Mouse (Mus musculus): ENCODE results near the gene Krt71. TPM values are rescaled to one million over a fixed set of nuclear protein-coding genes. Genes with fewer than 3 reads are reported as not detected.

Gene Krt71
- polyA plus RNA-seq, 3 experiments from 2014 or later, result not detected

Other genes with a start within 250 kb of the Krt71 start
- gene Gm49425, start 225.8 kb downstream of the Krt71 start, polyA plus RNA-seq (2017; shearing (Covaris generic)), result not detected
- not detected for gene Krt84, start 210.3 kb downstream of the Krt71 start, polyA plus RNA-seq (2017; shearing (Covaris generic))
- gene Krt82, start 192.4 kb downstream of the Krt71 start, polyA plus RNA-seq (2017; shearing (Covaris generic)), result not detected
- not detected for gene Krt90, start 180.2 kb downstream of the Krt71 start, polyA plus RNA-seq (2017; shearing (Covaris generic))
- gene Krt75, start 169.2 kb downstream of the Krt71 start, polyA plus RNA-seq (2017; shearing (Covaris generic)), result under 1 TPM in 1 of 3 experiments, not detected in 2; 0.11 TPM
- gene Gm5414, start 114.9 kb downstream of the Krt71 start, polyA plus RNA-seq (2017; shearing (Covaris generic)), result not detected
- not detected for gene Gm5478, start 95.7 kb downstream of the Krt71 start, polyA plus RNA-seq (2017; shearing (Covaris generic))
- under 1 TPM in 1 of 3 experiments, not detected in 2; 0.16 TPM for gene Krt6b, start 62.8 kb downstream of the Krt71 start, polyA plus RNA-seq (2017; shearing (Covaris generic))
- not detected for gene Krt6a, start 48.8 kb downstream of the Krt71 start, polyA plus RNA-seq (2017; shearing (Covaris generic))
- not detected for gene Krt5, start 30.2 kb downstream of the Krt71 start, polyA plus RNA-seq (2017; shearing (Covaris generic))
- gene Krt72, start 43.4 kb upstream of the Krt71 start, polyA plus RNA-seq (2017; shearing (Covaris generic)), result not detected
- not detected for gene Krt73, start 59.2 kb upstream of the Krt71 start, polyA plus RNA-seq (2017; shearing (Covaris generic))
- not detected for gene Krt2, start 75.1 kb upstream of the Krt71 start, polyA plus RNA-seq (2017; shearing (Covaris generic))
- not detected for gene Krt1, start 107.7 kb upstream of the Krt71 start, polyA plus RNA-seq (2017; shearing (Covaris generic))
- not detected for gene Krt77, start 126.6 kb upstream of the Krt71 start, polyA plus RNA-seq (2017; shearing (Covaris generic))
- not detected for gene Krt76, start 149.8 kb upstream of the Krt71 start, polyA plus RNA-seq (2017; shearing (Covaris generic))
- gene Krt4, start 181.6 kb upstream of the Krt71 start, polyA plus RNA-seq (2017; shearing (Covaris generic)), result not detected
- not detected for gene Krt79, start 197.2 kb upstream of the Krt71 start, polyA plus RNA-seq (2017; shearing (Covaris generic))
- not detected for gene Krt78, start 211.2 kb upstream of the Krt71 start, polyA plus RNA-seq (2017; shearing (Covaris generic))